Mouse (Mus musculus) liver, embryonic 11.5 days (tissue): ENCODE results near the gene Hmcn1. TPM values are rescaled to one million over a fixed set of nuclear protein-coding genes. Genes with fewer than 3 reads are reported as not detected.
A peak's percentile ranks its signal among the peaks of the same experiment; 100 is the strongest.

ENCODE experiments used
- ATAC-seq: fragments of 200-750 bp; cut with Nextera tagmentation; replicated peaks from 2 replicates; pipeline ENCODE4 v1.8.0; 2017; ENCODE audit warnings: moderate number of reproducible peaks, mild to moderate bottlenecking, moderate TSS enrichment, moderate library complexity; ENCODE audit not compliant: low FRiP score
- DNase-seq: peaks from one replicate; pipeline ENCODE4 v3.0.0-alpha.2; 2017; ENCODE audit warnings: low spot score
- H3K27ac ChIP-seq: fragments of 300-500 bp; sonication (generic); 2 replicates; pipeline ENCODE4 v1.5.1; 2014; ENCODE audit warnings: mild to moderate bottlenecking, low read depth, low read length, control low read depth
- H3K27me3 ChIP-seq: fragments of 300-500 bp; sonication (generic); replicated peaks from 2 replicates; pipeline ENCODE4 v1.6.1; 2014; ENCODE audit warnings: low read length, mixed read lengths; ENCODE audit not compliant: control insufficient read depth, insufficient read depth
- H3K36me3 ChIP-seq: fragments of 300-500 bp; sonication (generic); 2 replicates; pipeline ENCODE4 v1.6.1; 2014; ENCODE audit warnings: mild to moderate bottlenecking, low read length, moderate library complexity, mixed read lengths; ENCODE audit not compliant: control insufficient read depth, insufficient read depth
- H3K4me1 ChIP-seq: fragments of 300-500 bp; sonication (generic); replicated peaks from 2 replicates; pipeline ENCODE4 v1.6.1; 2014; ENCODE audit warnings: low read length, mixed read lengths; ENCODE audit not compliant: control insufficient read depth, insufficient read depth
- H3K4me2 ChIP-seq: fragments of 300-500 bp; sonication (generic); 2 replicates; pipeline ENCODE4 v1.6.1; 2014; ENCODE audit warnings: mild to moderate bottlenecking, control low read depth, moderate library complexity
- H3K4me3 ChIP-seq: fragments of 300-500 bp; sonication (generic); 2 replicates; pipeline ENCODE4 v1.5.1; 2014; ENCODE audit warnings: low read depth, low read length, control low read depth
- H3K9ac ChIP-seq: fragments of 300-500 bp; sonication (generic); 2 replicates; pipeline ENCODE4 v1.6.1; 2014; ENCODE audit warnings: low read depth, low read length, control low read depth
- H3K9me3 ChIP-seq: fragments of 300-500 bp; sonication (generic); 2 replicates; pipeline ENCODE4 v1.6.1; 2016; ENCODE audit warnings: low read length, inconsistent platforms, mixed read lengths; ENCODE audit not compliant: control insufficient read depth
- WGBS: fragments of 180-500 bp; shearing (Covaris S2); extraction: QIAGEN DNeasy Blood & Tissue Kit; methylation state at CpG from one replicate; pipeline ENCODE4 v1.1.7; 2014; 5-methylcytosine and 5-hydroxymethylcytosine counted together
- polyA plus RNA-seq: library from polyadenylated mRNA; unstranded; fragments of >200 nt; fragmentation: Nextera tagmentation; extraction: Ambion mirVana; gene quantifications from 2 replicates; pipeline ENCODE4 v1.2.1, GENCODE M21; 2014

Gene Hmcn1
- polyA plus RNA-seq, 1 experiment from 2014 or later, result 9.9 TPM

GRCm38 (mm10) chr1:150878421-150878820 lies 114.8 kb downstream of the Hmcn1 start:
- no peak overlapping the region for H3K4me3 ChIP-seq
- no peaks in the 10 kb centered on the region for H3K27me3 ChIP-seq
- no peaks in the 10 kb centered on the region for H3K4me1 ChIP-seq
- H3K36me3 ChIP-seq, result no peaks in the 10 kb centered on the region
- no peak overlapping the region for H3K9ac ChIP-seq
- no peak overlapping the region for H3K4me2 ChIP-seq
- no peaks in the 10 kb centered on the region for H3K9me3 ChIP-seq
- DNase-seq (no peak), ATAC-seq (no peak)
- no peak overlapping the region for H3K27ac ChIP-seq
- 57% methylated on average over 7 of the region's 7 CpGs for WGBS

GRCm38 (mm10) chr1:150877920-150878319 lies 115.3 kb downstream of the Hmcn1 start:
- H3K4me2 ChIP-seq, result no peak overlapping the region
- no peak overlapping the region for H3K4me3 ChIP-seq
- DNase-seq (no peak), ATAC-seq (no peak)
- H3K9me3 ChIP-seq, result no peaks in the 10 kb centered on the region
- no peak overlapping the region for H3K9ac ChIP-seq
- no peaks in the 10 kb centered on the region for H3K4me1 ChIP-seq
- H3K27ac ChIP-seq, result no peak overlapping the region
- no peaks in the 10 kb centered on the region for H3K36me3 ChIP-seq
- WGBS, result 72% methylated on average over 4 of the region's 4 CpGs
- no peaks in the 10 kb centered on the region for H3K27me3 ChIP-seq

- H3K9me3 ChIP-seq, result no peaks in the 10 kb centered on the region
- WGBS, result 81% methylated on average over 5 of the region's 5 CpGs
- ATAC-seq, result no peak
- no peak overlapping the region for H3K4me3 ChIP-seq
- no peak for DNase-seq
- no peaks in the 10 kb centered on the region for H3K36me3 ChIP-seq
- no peak overlapping the region for H3K9ac ChIP-seq
- H3K27me3 ChIP-seq, result no peaks in the 10 kb centered on the region
- no peak overlapping the region for H3K4me2 ChIP-seq
- H3K27ac ChIP-seq, result no peak overlapping the region
- H3K4me1 ChIP-seq, result no peaks in the 10 kb centered on the region
Measured at GRCm38 (mm10) chr1:150874025-150874424, 119.2 kb downstream of the Hmcn1 start.

GRCm38 (mm10) chr1:150873231-150873630 lies 120.0 kb downstream of the Hmcn1 start:
- DNase-seq (no peak), ATAC-seq (no peak)
- Histone ChIP-seq H3K36me3 (no peaks in the 10 kb centered on the region), H3K4me2 (no peak overlapping the region), H3K4me1 (no peaks in the 10 kb centered on the region), H3K9ac (no peak overlapping the region), H3K9me3 (no peaks in the 10 kb centered on the region), H3K4me3 (no peak overlapping the region), H3K27ac (no peak overlapping the region), H3K27me3 (no peaks in the 10 kb centered on the region)
- 58% methylated on average over 6 of the region's 6 CpGs for WGBS

GRCm38 (mm10) chr1:150872105-150872504 lies 121.1 kb downstream of the Hmcn1 start:
- H3K27ac ChIP-seq, result no peak overlapping the region
- WGBS, result 85% methylated on average over 3 of the region's 3 CpGs
- DNase-seq, result no peak
- no peaks in the 10 kb centered on the region for H3K4me1 ChIP-seq
- no peak overlapping the region for H3K4me2 ChIP-seq
- no peaks in the 10 kb centered on the region for H3K9me3 ChIP-seq
- no peak overlapping the region for H3K4me3 ChIP-seq
- no peaks in the 10 kb centered on the region for H3K27me3 ChIP-seq
- ATAC-seq, result no peak
- H3K36me3 ChIP-seq, result no peaks in the 10 kb centered on the region
- no peak overlapping the region for H3K9ac ChIP-seq

- Histone ChIP-seq H3K4me2 (no peak overlapping the region), H3K36me3 (no peaks in the 10 kb centered on the region), H3K4me1 (no peaks in the 10 kb centered on the region), H3K9me3 (no peaks in the 10 kb centered on the region), H3K27ac (no peak overlapping the region), H3K9ac (no peak overlapping the region), H3K27me3 (no peaks in the 10 kb centered on the region), H3K4me3 (no peak overlapping the region)
- DNase-seq (no peak), ATAC-seq (peak; percentile 71; the same call in 1 of the 2 replicates)
Measured at GRCm38 (mm10) chr1:150869189-150869588, 124.0 kb downstream of the Hmcn1 start.

- Histone ChIP-seq H3K36me3 (no peaks in the 10 kb centered on the region), H3K4me3 (no peak overlapping the region), H3K4me2 (no peak overlapping the region), H3K27me3 (no peaks in the 10 kb centered on the region), H3K9ac (no peak overlapping the region), H3K9me3 (no peaks in the 10 kb centered on the region), H3K27ac (no peak overlapping the region), H3K4me1 (no peaks in the 10 kb centered on the region)
- ATAC-seq (no peak), DNase-seq (no peak)
- WGBS, result 30% methylated on average over 5 of the region's 5 CpGs
Measured at GRCm38 (mm10) chr1:150866615-150867014, 126.6 kb downstream of the Hmcn1 start.

GRCm38 (mm10) chr1:150857779-150858178 lies 135.5 kb downstream of the Hmcn1 start:
- Histone ChIP-seq H3K9me3 (no peaks in the 10 kb centered on the region), H3K4me1 (no peaks in the 10 kb centered on the region), H3K9ac (no peak overlapping the region), H3K4me3 (no peak overlapping the region), H3K4me2 (no peak overlapping the region), H3K27ac (no peak overlapping the region), H3K27me3 (no peaks in the 10 kb centered on the region), H3K36me3 (no peaks in the 10 kb centered on the region)
- ATAC-seq (no peak), DNase-seq (no peak)
- WGBS, result 84% methylated on average over 2 of the region's 2 CpGs

GRCm38 (mm10) chr1:150833448-150833847 lies 159.8 kb downstream of the Hmcn1 start:
- Histone ChIP-seq H3K36me3 (no peaks in the 10 kb centered on the region), H3K9me3 (no peaks in the 10 kb centered on the region), H3K9ac (no peak overlapping the region), H3K4me1 (no peaks in the 10 kb centered on the region), H3K4me2 (no peak overlapping the region), H3K27ac (no peak overlapping the region), H3K27me3 (no peaks in the 10 kb centered on the region), H3K4me3 (no peak overlapping the region)
- ATAC-seq (no peak), DNase-seq (no peak)
- WGBS, result 85% methylated on average over 6 of the region's 6 CpGs
